Mouse (Mus musculus) CH12.LX (cell line): ENCODE results near the gene H2al1h. TPM values are rescaled to one million over a fixed set of nuclear protein-coding genes. Genes with fewer than 3 reads are reported as not detected.
"Not testable (repeated sequence)": the region's sequence is repeated elsewhere in the genome, so short reads cannot be mapped to it uniquely, and the experiment has no call there.

Source experiments
- DNase-seq: peaks from one replicate; pipeline ENCODE4 v3.0.0-alpha.2; 2013; ENCODE audit errors: extremely low read depth
- H3K27ac ChIP-seq: 2 replicates; pipeline ENCODE4 v1.5.1; 2012; ENCODE audit warnings: low read depth, mild to moderate bottlenecking, control low read depth, moderate library complexity; ENCODE audit not compliant: insufficient read depth
- H3K27me3 ChIP-seq: replicated peaks from 2 replicates; pipeline ENCODE3; 2012; ENCODE audit warnings: inconsistent platforms
- H3K36me3 ChIP-seq, 2 experiments: replicated peaks in 1 of 2; 2 replicates each; pipeline versions ENCODE3 to v1.6.1; 2012; ENCODE audit warnings: inconsistent platforms in 1 of 2, low read length in 1 of 2, mild to moderate bottlenecking in 1 of 2, mixed read lengths in 1 of 2, moderate library complexity in 1 of 2; ENCODE audit not compliant: control insufficient read depth in 1 of 2, insufficient read depth in 1 of 2
- H3K4me1 ChIP-seq, 2 experiments: 2 replicates each; pipeline ENCODE4 v1.6.1; 2012; ENCODE audit warnings: inconsistent platforms in 1 of 2, moderate library complexity in 1 of 2; ENCODE audit not compliant: insufficient read depth in 2 of 2, control insufficient read depth in 1 of 2
- H3K4me2 ChIP-seq: 2 replicates; pipeline ENCODE4 v1.6.1; 2012; ENCODE audit warnings: low read depth, mild to moderate bottlenecking, control low read depth; ENCODE audit not compliant: poor library complexity, insufficient read depth, severe bottlenecking
- H3K4me3 ChIP-seq, 3 experiments: fragments of 150-350 bp in 1 of 3; sonication (generic) in 1 of 3; replicated peaks in 1 of 3; 2 replicates each; pipeline versions ENCODE3 to v1.5.1; 2011 to 2012; ENCODE audit warnings: low read depth in 2 of 3, low read length in 2 of 3, mild to moderate bottlenecking in 2 of 3, moderate library complexity in 2 of 3, control low read depth in 1 of 3, improper control_type of control experiment in 1 of 3, inconsistent platforms in 1 of 3, mixed read lengths in 1 of 3; ENCODE audit not compliant: poor library complexity in 1 of 3
- H3K79me2 ChIP-seq: replicated peaks from 2 replicates; pipeline ENCODE4 v1.6.1; 2012; ENCODE audit warnings: mild to moderate bottlenecking, moderate library complexity; ENCODE audit not compliant: control insufficient read depth, poor library complexity, insufficient read depth, severe bottlenecking; ENCODE audit errors: extremely low read depth
- H3K9ac ChIP-seq: 2 replicates; pipeline ENCODE4 v1.6.1; 2012; ENCODE audit warnings: low read depth, mild to moderate bottlenecking, control low read depth, moderate library complexity; ENCODE audit not compliant: insufficient read depth
- H3K9me3 ChIP-seq: replicated peaks from 2 replicates; pipeline ENCODE3; 2012; ENCODE audit warnings: low read length, inconsistent platforms, mixed read lengths
- BHLHE40 ChIP-seq: IDR thresholded peaks from 2 replicates; pipeline ENCODE4 v1.6.1; 2011; ENCODE audit warnings: mild to moderate bottlenecking, low read depth, low read length, improper control_type of control experiment
- CHD1 ChIP-seq: IDR thresholded peaks from 2 replicates; pipeline ENCODE4 v1.6.1; 2012; ENCODE audit warnings: low read depth, low read length, improper control_type of control experiment, inconsistent platforms
- ETS1 ChIP-seq: conservative IDR thresholded peaks from 2 replicates; pipeline ENCODE4 v1.6.1; 2012; ENCODE audit warnings: low read depth, mild to moderate bottlenecking, inconsistent platforms, low read length, improper control_type of control experiment, moderate library complexity
- HCFC1 ChIP-seq: IDR thresholded peaks from 2 replicates; pipeline ENCODE4 v1.6.1; 2012; ENCODE audit warnings: low read depth, mild to moderate bottlenecking, inconsistent platforms, low read length, improper control_type of control experiment
- IRF4 ChIP-seq: IDR thresholded peaks from 2 replicates; pipeline ENCODE4 v1.6.1; 2014; ENCODE audit warnings: low read depth, mild to moderate bottlenecking, inconsistent platforms, low read length, improper control_type of control experiment
- KAT2A ChIP-seq: IDR thresholded peaks from 2 replicates; pipeline ENCODE4 v1.6.1; 2012; ENCODE audit warnings: low read length, improper control_type of control experiment, inconsistent platforms; ENCODE audit not compliant: insufficient replicate concordance
- MAZ ChIP-seq: IDR thresholded peaks from 2 replicates; pipeline ENCODE4 v1.6.1; 2012; ENCODE audit warnings: low read depth, mild to moderate bottlenecking, inconsistent platforms, low read length, improper control_type of control experiment, moderate library complexity
- MYC ChIP-seq: IDR thresholded peaks from 2 replicates; pipeline ENCODE4 v1.6.1; 2011; ENCODE audit warnings: low read depth, mild to moderate bottlenecking, improper control_type of control experiment, low read length
- NRF1 ChIP-seq: IDR thresholded peaks from 2 replicates; pipeline ENCODE4 v1.6.1; 2014; ENCODE audit warnings: low read depth, mild to moderate bottlenecking, inconsistent platforms, low read length, improper control_type of control experiment, moderate library complexity
- POLR2AphosphoS2 ChIP-seq: IDR thresholded peaks from 2 replicates; pipeline ENCODE4 v1.6.1; 2011; ENCODE audit warnings: low read depth, low read length, improper control_type of control experiment
- ZNF384 ChIP-seq: IDR thresholded peaks from 2 replicates; pipeline ENCODE4 v1.6.1; 2012; ENCODE audit warnings: low read depth, low read length, improper control_type of control experiment, inconsistent platforms
- dilution Hi-C: fragments of 300-500 bp; cut with MboI; formaldehyde crosslinking; loops from 2 replicates; pipeline ENCODE4 v1.14.3; 2020; ENCODE audit warnings: low sequenced_read_pairs; ENCODE audit not compliant: extremely low pct_unique_long_range_greater_than_20kb, extremely low pct_ligation_motif_present
- in situ Hi-C: fragments of 300-500 bp; cut with MboI; formaldehyde crosslinking; loops from 3 replicates; pipeline ENCODE4 v1.14.3; 2019; ENCODE audit warnings: low sequenced_read_pairs, low pct_ligation_motif_present, low pct_unique_long_range_greater_than_20kb, mixed read lengths
- polyA plus RNA-seq: library from polyadenylated mRNA; unstranded; fragments of >175 nt; gene quantifications from 2 replicates; pipeline ENCODE4 v1.2.1, GENCODE M21; 2012; ENCODE audit warnings: low read depth; ENCODE audit not compliant: insufficient read length
- total RNA-seq, 2 experiments: library from RNA; depleted of rRNA; stranded (reverse); fragments of 300-350 nt in 1 of 2; fragments of >200 nt in 1 of 2; gene quantifications; 2 replicates each; pipeline ENCODE4 v1.2.3; 2012 to 2014

The H2al1h gene
- total RNA-seq (2012; rRNA removed) (not detected in 2 replicates), total RNA-seq (2014; rRNA removed) (not detected in 2 replicates), polyA plus RNA-seq (not detected in 2 replicates)

- H3K27ac ChIP-seq, H3K4me1 ChIP-seq, dilution Hi-C loops, H3K9me3 ChIP-seq, H3K4me2 ChIP-seq, H3K36me3 ChIP-seq, H3K79me2 ChIP-seq, H3K27me3 ChIP-seq, in situ Hi-C loops, DNase-seq, H3K9ac ChIP-seq, H3K4me3 ChIP-seq: not testable (repeated sequence)
These were observed at the start of gene H2al1h for GRCm38 (mm10) chrX:11321192-11321591. Gene H2al1h, plus strand, starts transcription at chrX:11321492.

GRCm38 (mm10) chrX:11273190-11273589 lies 48.1 kb upstream of the H2al1h start:
- H3K27me3 ChIP-seq = no peaks in the 10 kb centered on the region

DNA sequence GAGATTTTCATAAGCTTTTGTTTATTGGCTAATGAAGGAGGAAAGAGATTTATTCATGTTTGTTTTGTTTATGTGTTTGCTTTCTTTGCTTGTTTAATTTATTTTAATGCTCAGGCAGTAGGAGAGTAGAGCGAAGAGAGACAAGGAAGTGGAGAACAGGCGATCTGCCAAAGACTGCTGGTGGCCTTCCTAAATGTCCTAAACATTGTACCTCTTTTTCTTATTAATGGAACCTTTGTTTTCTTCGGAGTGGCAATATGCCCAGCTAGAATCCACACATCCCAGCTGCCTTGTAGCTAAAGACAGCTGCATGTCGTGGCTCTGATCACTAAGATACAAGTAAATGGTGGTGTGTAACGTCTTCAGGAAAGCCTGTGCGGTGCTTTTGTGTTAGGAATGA lies 44.2 kb upstream of the H2al1h start:
- dilution Hi-C loops = no loop called here

More at GRCm38 (mm10) chrX:11273190-11273589, 48.1 kb upstream of the H2al1h start:
- in situ Hi-C loops = no loop called here
- H3K36me3 ChIP-seq = no peaks in the 10 kb centered on the region
- no peak overlapping the region for H3K4me2 ChIP-seq
- no peak overlapping the region for H3K27ac ChIP-seq
- dilution Hi-C loops = no loop called here
- TF ChIP-seq KAT2A = no peak
- no peak for TF ChIP-seq ETS1
- TF ChIP-seq MYC = no peak
- TF ChIP-seq NRF1 = no peak
- TF ChIP-seq ZNF384 = no peak
- no peak for TF ChIP-seq MAZ
- no peak for TF ChIP-seq HCFC1
- no peaks in the 10 kb centered on the region for H3K9me3 ChIP-seq
- no peaks in the 10 kb centered on the region for H3K79me2 ChIP-seq
- H3K4me1 ChIP-seq = peaks cover 0 to 11% of the 10 kb centered on the region in 2 experiments; a peak in 2 of 4 replicates
- no peak for DNase-seq
- no peak overlapping the region for H3K4me3 ChIP-seq
- no peak overlapping the region for H3K9ac ChIP-seq

More for the DNA sequence above, 44.2 kb upstream of the H2al1h start:
- Histone ChIP-seq H3K27ac (no peak overlapping the region), H3K4me1 (no peaks in the 10 kb centered on the region), H3K4me2 (no peak overlapping the region)
- no peak for TF ChIP-seq BHLHE40
- TF ChIP-seq POLR2AphosphoS2 = no peak
- TF ChIP-seq IRF4 = no peak
- no peak for TF ChIP-seq CHD1
- TF ChIP-seq, all 38 proteins: peak for 0
- Histone ChIP-seq H3K27me3 (no peaks in the 10 kb centered on the region), H3K9ac (no peak overlapping the region), H3K36me3 (no peaks in the 10 kb centered on the region), H3K4me3 (no peak overlapping the region), H3K9me3 (no peaks in the 10 kb centered on the region), H3K79me2 (no peaks in the 10 kb centered on the region)
- in situ Hi-C loops = no loop called here
- no peak for DNase-seq
